Mouse (Mus musculus) limb, embryonic 15.5 days (tissue): ENCODE results near the gene Krt76. TPM values are rescaled to one million over a fixed set of nuclear protein-coding genes. Genes with fewer than 3 reads are reported as not detected.
A peak's percentile ranks its signal among the peaks of the same experiment; 100 is the strongest.

Experiments
- ATAC-seq: fragments of 200-750 bp; cut with Nextera tagmentation; 2 replicates; pipeline ENCODE4 v1.8.0; 2017; ENCODE audit warnings: low read depth, moderate TSS enrichment; ENCODE audit not compliant: insufficient number of reproducible peaks, low FRiP score, low TSS enrichment
- H3K27ac ChIP-seq: fragments of 300-500 bp; sonication (generic); 2 replicates; pipeline ENCODE4 v1.5.1; 2015; ENCODE audit warnings: moderate library complexity, mild to moderate bottlenecking, inconsistent platforms
- H3K27me3 ChIP-seq: fragments of 300-500 bp; sonication (generic); 2 replicates; pipeline ENCODE4 v1.6.1; 2015; ENCODE audit warnings: inconsistent platforms
- H3K36me3 ChIP-seq: fragments of 300-500 bp; sonication (generic); 2 replicates; pipeline ENCODE4 v1.6.1; 2015; ENCODE audit warnings: inconsistent platforms
- H3K4me1 ChIP-seq: fragments of 300-500 bp; sonication (generic); 2 replicates; pipeline ENCODE4 v1.6.1; 2015; ENCODE audit warnings: inconsistent platforms
- H3K4me2 ChIP-seq: fragments of 300-500 bp; sonication (generic); 2 replicates; pipeline ENCODE4 v1.6.1; 2015; ENCODE audit warnings: mild to moderate bottlenecking, inconsistent platforms
- H3K4me3 ChIP-seq: fragments of 300-500 bp; sonication (generic); 2 replicates; pipeline ENCODE4 v1.5.1; 2015; ENCODE audit warnings: mild to moderate bottlenecking, inconsistent platforms
- H3K9ac ChIP-seq: fragments of 300-500 bp; sonication (generic); 2 replicates; pipeline ENCODE4 v1.6.1; 2015; ENCODE audit warnings: inconsistent platforms
- H3K9me3 ChIP-seq: fragments of 300-500 bp; sonication (generic); 2 replicates; pipeline ENCODE4 v1.6.1; 2016; ENCODE audit warnings: inconsistent platforms
- WGBS: fragments of 180-500 bp; shearing (Covaris S2); methylation state at CpG from one replicate; pipeline ENCODE4 v1.1.7; 2015; 5-methylcytosine and 5-hydroxymethylcytosine counted together
- microRNA-seq: library from miRNA; unstranded; fragments of <30 nt; microRNA quantifications from one replicate; pipeline ENCODE4, GENCODE M21; 2016
- polyA plus RNA-seq: library from polyadenylated mRNA; unstranded; fragments of >200 nt; fragmentation: Nextera tagmentation; extraction: Ambion mirVana; gene quantifications from 2 replicates; pipeline ENCODE4 v1.2.1, GENCODE M21; 2015

The Krt76 gene
- polyA plus RNA-seq, 1 experiment from 2014 or later, result 0.14 TPM

DNA sequence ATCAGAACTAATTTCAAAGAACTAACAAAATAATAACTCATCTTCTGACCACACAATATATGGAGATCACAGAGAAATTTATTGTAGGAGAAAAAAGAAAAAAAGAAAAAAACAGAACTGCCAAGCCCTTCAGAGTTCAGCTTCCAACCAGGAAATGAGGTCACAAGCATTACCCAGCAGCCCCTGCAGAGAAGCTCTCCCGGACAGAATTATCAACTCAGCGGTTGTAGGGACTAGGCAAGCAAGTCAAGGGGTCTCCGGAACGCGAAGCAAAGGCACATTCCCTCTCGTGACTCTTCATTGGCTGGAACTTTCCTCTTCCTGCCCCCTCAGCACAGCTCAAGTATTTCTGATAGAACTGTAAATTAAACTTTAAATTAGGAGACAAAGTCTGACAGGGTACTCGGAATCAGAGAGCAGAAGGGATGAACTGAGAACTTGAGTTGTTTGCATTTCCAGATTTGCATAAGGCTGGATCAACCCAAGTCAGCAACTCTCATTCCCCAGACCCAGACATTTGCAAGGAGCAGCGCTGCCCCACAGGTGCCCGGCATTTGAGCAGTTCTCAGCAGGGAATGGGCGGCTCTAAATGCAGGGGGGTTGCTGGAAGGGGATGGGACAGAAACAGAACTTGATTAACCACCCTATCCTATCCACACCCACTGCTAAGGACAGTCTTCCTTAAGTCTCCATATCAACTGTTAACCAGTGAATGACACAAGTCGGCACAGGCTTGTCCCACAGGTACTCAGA is 33.9 kb downstream of the Krt76 start:
- H3K9ac ChIP-seq, result no peak overlapping the region
- H3K4me1 ChIP-seq, result peaks cover 18% of the 10 kb centered on the region
- no peak for ATAC-seq
- H3K4me2 ChIP-seq, result peak overlapping the region; percentile 77
- peak overlapping the region; percentile 58 for H3K27ac ChIP-seq
- WGBS, result 5% methylated on average over 11 of the region's 11 CpGs
- no peak overlapping the region for H3K4me3 ChIP-seq
- peaks cover 72% of the 10 kb centered on the region for H3K27me3 ChIP-seq
- no peaks in the 10 kb centered on the region for H3K36me3 ChIP-seq
- no peaks in the 10 kb centered on the region for H3K9me3 ChIP-seq

GRCm38 (mm10) chr15:101856696-101857095 is 36.0 kb downstream of the Krt76 start:
- Histone ChIP-seq H3K4me1 (peaks cover 18% of the 10 kb centered on the region), H3K4me2 (no peak overlapping the region), H3K27ac (peak overlapping the region; percentile 57), H3K4me3 (no peak overlapping the region), H3K27me3 (peaks cover 80% of the 10 kb centered on the region), H3K9ac (no peak overlapping the region), H3K9me3 (no peaks in the 10 kb centered on the region), H3K36me3 (no peaks in the 10 kb centered on the region)
- 52% methylated on average over 5 of the region's 5 CpGs for WGBS
- no peak for ATAC-seq

GRCm38 (mm10) chr15:101855732-101856131 is 37.0 kb downstream of the Krt76 start:
- Histone ChIP-seq H3K4me3 (no peak overlapping the region), H3K27ac (no peak overlapping the region), H3K27me3 (peaks cover 77% of the 10 kb centered on the region), H3K36me3 (no peaks in the 10 kb centered on the region), H3K9me3 (no peaks in the 10 kb centered on the region), H3K4me2 (no peak overlapping the region), H3K4me1 (peaks cover 18% of the 10 kb centered on the region), H3K9ac (no peak overlapping the region)
- ATAC-seq, result no peak
- 54% methylated on average over 3 of the region's 3 CpGs for WGBS

DNA sequence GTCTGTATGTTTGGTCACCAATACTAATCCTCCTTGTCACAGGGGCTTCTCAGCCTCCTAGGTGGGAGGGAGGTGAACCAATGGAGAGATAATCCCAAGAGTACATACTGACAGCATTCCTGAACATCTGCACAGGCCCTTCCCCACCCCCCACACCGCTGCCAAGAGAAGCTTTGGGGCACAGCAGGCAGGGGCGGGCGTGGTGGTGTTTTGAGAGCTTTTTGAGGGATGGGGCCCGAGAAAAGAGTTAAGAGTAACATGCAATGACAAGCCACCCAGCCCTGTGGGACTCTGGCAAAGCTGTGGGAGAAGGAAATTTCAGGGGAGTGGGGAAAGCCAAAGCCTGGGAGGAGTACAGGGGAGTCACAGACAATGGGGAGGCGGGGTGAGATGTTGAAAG is 38.4 kb downstream of the Krt76 start:
- 0 out of 2 replicates have a peak overlapping the region, but pooled peaks have one; percentile 43 for H3K27ac ChIP-seq
- WGBS, result 9% methylated on average over 5 of the region's 5 CpGs
- ATAC-seq, result no peak

DNA sequence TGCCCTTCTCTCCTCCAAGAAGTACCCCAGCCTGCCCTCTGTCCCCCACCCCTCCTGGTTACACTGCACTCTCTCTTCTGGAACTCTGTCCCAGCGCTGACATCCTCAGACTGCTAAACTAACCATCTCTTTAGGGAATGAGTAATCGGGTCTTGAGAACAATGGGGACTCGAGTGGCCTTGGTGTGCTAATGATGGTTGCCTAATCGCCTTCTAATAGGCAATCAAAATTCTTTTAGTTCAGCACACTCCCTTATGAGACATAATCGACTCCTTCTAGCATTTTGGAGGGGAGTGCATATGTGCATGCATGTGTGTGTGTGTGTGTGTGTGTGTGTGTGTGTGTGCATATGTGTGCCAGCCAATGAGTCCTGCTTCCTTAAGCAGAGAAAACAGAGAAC is 40.1 kb downstream of the Krt76 start:
- no peaks in the 10 kb centered on the region for H3K9me3 ChIP-seq
- peaks cover 47% of the 10 kb centered on the region for H3K27me3 ChIP-seq
- no peak overlapping the region for H3K4me2 ChIP-seq
- no peak overlapping the region for H3K9ac ChIP-seq
- no peak for ATAC-seq
- 21% methylated on average over 5 of the region's 5 CpGs for WGBS
- no peak overlapping the region for H3K4me3 ChIP-seq
- no peak overlapping the region for H3K27ac ChIP-seq
- 0 out of 2 replicates have a peak, but pooled peaks cover 3% of the 10 kb centered on the region for H3K4me1 ChIP-seq
- no peaks in the 10 kb centered on the region for H3K36me3 ChIP-seq

More for the DNA sequence above, 38.4 kb downstream of the Krt76 start:
- Histone ChIP-seq H3K4me2 (no peak overlapping the region), H3K36me3 (no peaks in the 10 kb centered on the region), H3K9ac (no peak overlapping the region), H3K9me3 (no peaks in the 10 kb centered on the region), H3K4me1 (peaks cover 8% of the 10 kb centered on the region), H3K27me3 (peaks cover 62% of the 10 kb centered on the region), H3K4me3 (no peak overlapping the region)

DNA sequence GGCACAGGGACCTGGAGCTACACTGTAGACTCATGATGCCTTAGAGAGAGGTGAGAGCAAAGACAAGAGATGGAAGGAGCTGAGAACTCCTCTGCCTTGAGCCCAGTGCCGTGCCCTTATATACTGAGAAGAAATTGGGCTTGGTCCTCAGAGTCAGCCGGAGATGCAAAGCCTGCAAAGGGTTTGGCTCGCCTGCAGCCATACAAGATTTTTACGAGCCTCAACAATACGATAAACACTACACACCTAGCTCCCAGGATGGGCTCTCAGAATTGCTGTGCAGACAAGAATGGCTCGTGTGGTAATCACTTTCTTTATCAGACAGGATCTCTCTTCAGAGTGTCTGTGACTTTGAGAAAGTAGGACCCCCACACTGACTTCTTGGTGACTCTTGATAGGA is 42.0 kb downstream of the Krt76 start, which contains the start of gene Krt1:
Krt1 (minus strand) TSS at position 101 of the 400 bp plus-strand sequence.
- H3K9ac ChIP-seq, result no peak within 1 kb of the TSS
- no peak within 1 kb of the TSS for H3K4me2 ChIP-seq
- no peaks in the 10 kb centered on the region for H3K9me3 ChIP-seq
- H3K4me1 ChIP-seq, result peaks cover 9% of the 10 kb centered on the region
- H3K36me3 ChIP-seq, result no peaks in the 10 kb centered on the region
- H3K27ac ChIP-seq, result 0 out of 2 replicates have a peak within 1 kb of the TSS, but pooled peaks have one; percentile 1
- 0 out of 2 replicates have a peak within 1 kb of the TSS, but pooled peaks have one; percentile 10 for H3K4me3 ChIP-seq
- peaks cover 40% of the 10 kb centered on the region for H3K27me3 ChIP-seq
- ATAC-seq, result peak; percentile 55; the same call in 1 of the 2 replicates
- WGBS, result 52% methylated on average over 6 of the region's 6 CpGs

DNA sequence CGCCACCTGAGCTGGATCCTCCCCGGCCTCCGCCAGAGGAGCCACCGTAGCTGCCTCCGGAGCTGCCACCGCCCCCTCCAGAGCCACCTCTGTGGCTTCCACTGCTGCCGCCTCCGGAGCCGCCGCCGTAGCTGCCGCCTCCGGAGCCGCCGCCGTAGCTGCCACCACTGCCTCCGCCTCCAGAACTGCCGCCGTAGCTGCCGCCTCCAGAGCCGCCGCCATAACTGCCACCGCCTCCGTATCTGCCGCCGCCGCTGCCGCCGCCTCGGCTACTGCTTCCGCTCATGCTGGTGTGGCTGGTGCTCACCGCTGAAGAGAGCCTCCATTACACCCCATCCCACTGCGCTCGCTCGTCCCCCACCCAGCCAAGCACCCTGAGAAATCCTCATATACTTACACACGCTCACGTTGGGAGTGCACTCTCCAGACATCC is 46.7 kb downstream of the Krt76 start:
- peak overlapping the region; percentile 24; the same call in 1 of the 2 replicates for H3K9ac ChIP-seq
- WGBS, result 2% methylated on average over 34 of the region's 37 CpGs
- 0 out of 2 replicates have a peak overlapping the region, but pooled peaks have one; percentile 35 for H3K27ac ChIP-seq
- no peaks in the 10 kb centered on the region for H3K9me3 ChIP-seq
- H3K27me3 ChIP-seq, result peaks cover 17% of the 10 kb centered on the region
- H3K36me3 ChIP-seq, result no peaks in the 10 kb centered on the region
- no peak for ATAC-seq
- peak overlapping the region; percentile 87 for H3K4me2 ChIP-seq
- H3K4me1 ChIP-seq, result peaks cover 8% of the 10 kb centered on the region
- peak overlapping the region; percentile 52 for H3K4me3 ChIP-seq

- Histone ChIP-seq H3K4me1 (peaks cover 8% of the 10 kb centered on the region), H3K9me3 (no peaks in the 10 kb centered on the region), H3K4me3 (no peak overlapping the region), H3K36me3 (no peaks in the 10 kb centered on the region), H3K4me2 (no peak overlapping the region), H3K9ac (no peak overlapping the region), H3K27ac (no peak overlapping the region), H3K27me3 (peaks cover 17% of the 10 kb centered on the region)
- ATAC-seq, result no peak
- 54% methylated on average over 9 of the region's 9 CpGs for WGBS
Measured at GRCm38 (mm10) chr15:101843192-101843591, 49.5 kb downstream of the Krt76 start.

GRCm38 (mm10) chr15:101834784-101835328 is 57.9 kb downstream of the Krt76 start:
- no peak overlapping the region for H3K4me3 ChIP-seq
- 60% methylated on average over 5 of the region's 5 CpGs for WGBS
- H3K36me3 ChIP-seq, result no peaks in the 10 kb centered on the region
- H3K27ac ChIP-seq, result no peak overlapping the region
- no peak overlapping the region for H3K9ac ChIP-seq
- no peaks in the 10 kb centered on the region for H3K4me1 ChIP-seq
- no peaks in the 10 kb centered on the region for H3K9me3 ChIP-seq
- no peaks in the 10 kb centered on the region for H3K27me3 ChIP-seq
- ATAC-seq, result no peak
- H3K4me2 ChIP-seq, result no peak overlapping the region

Small RNA genes lying within 50 kb of the gene (microRNA-seq; reads per million reads assigned to microRNA genes)
- not detected for gene Gm44356

Other genes with a start within 250 kb of the Krt76 start
- not detected in 2 replicates for gene Gm5478, start 245.5 kb downstream of the Krt76 start, polyA plus RNA-seq
- gene Krt6b, start 212.6 kb downstream of the Krt76 start, polyA plus RNA-seq, result 5.0 and 8.8 TPM in 2 replicates
- 290 and 312 TPM in 2 replicates for gene Krt6a, start 198.6 kb downstream of the Krt76 start, polyA plus RNA-seq
- gene Krt5, start 180.0 kb downstream of the Krt76 start, polyA plus RNA-seq, result 841 and 914 TPM in 2 replicates
- gene Krt71, start 149.8 kb downstream of the Krt76 start, polyA plus RNA-seq, result not detected in 2 replicates
- gene Krt72, start 106.5 kb downstream of the Krt76 start, polyA plus RNA-seq, result 0.27 and 0.63 TPM in 2 replicates
- gene Krt73, start 90.6 kb downstream of the Krt76 start, polyA plus RNA-seq, result 0.09 TPM in 1 of 2 replicates, not detected in the other
- gene Krt2, start 74.8 kb downstream of the Krt76 start, polyA plus RNA-seq, result 0.87 and 1.2 TPM in 2 replicates
- 1,050 and 1,170 TPM in 2 replicates for gene Krt1, start 42.1 kb downstream of the Krt76 start, polyA plus RNA-seq
- 151 and 157 TPM in 2 replicates for gene Krt77, start 23.2 kb downstream of the Krt76 start, polyA plus RNA-seq
- 557 and 616 TPM in 2 replicates for gene Krt4, start 31.8 kb upstream of the Krt76 start, polyA plus RNA-seq
- gene Krt79, start 47.4 kb upstream of the Krt76 start, polyA plus RNA-seq, result 1.2 and 1.3 TPM in 2 replicates
- gene Krt78, start 61.4 kb upstream of the Krt76 start, polyA plus RNA-seq, result 13.3 and 15.6 TPM in 2 replicates
- gene Krt8, start 111.6 kb upstream of the Krt76 start, polyA plus RNA-seq, result 70.8 and 75.5 TPM in 2 replicates
- gene Krt18, start 135.3 kb upstream of the Krt76 start, polyA plus RNA-seq, result 39.0 and 44.4 TPM in 2 replicates
- 103 and 111 TPM in 2 replicates for gene Eif4b, start 180.9 kb upstream of the Krt76 start, polyA plus RNA-seq
- gene Tns2, start 207.5 kb upstream of the Krt76 start, polyA plus RNA-seq, result 47.5 and 48.6 TPM in 2 replicates
- 33.4 and 35.4 TPM in 2 replicates for gene Spryd3, start 243.3 kb upstream of the Krt76 start, polyA plus RNA-seq